Mouse (Mus musculus) embryo, embryonic 11 days (tissue): ENCODE results near the gene Agap1.
A peak's percentile ranks its signal among the peaks of the same experiment; 100 is the strongest.

Experiments
- DNase-seq: peaks from one replicate; pipeline ENCODE4 v3.0.0-alpha.2; 2015

The Agap1 gene

DNA sequence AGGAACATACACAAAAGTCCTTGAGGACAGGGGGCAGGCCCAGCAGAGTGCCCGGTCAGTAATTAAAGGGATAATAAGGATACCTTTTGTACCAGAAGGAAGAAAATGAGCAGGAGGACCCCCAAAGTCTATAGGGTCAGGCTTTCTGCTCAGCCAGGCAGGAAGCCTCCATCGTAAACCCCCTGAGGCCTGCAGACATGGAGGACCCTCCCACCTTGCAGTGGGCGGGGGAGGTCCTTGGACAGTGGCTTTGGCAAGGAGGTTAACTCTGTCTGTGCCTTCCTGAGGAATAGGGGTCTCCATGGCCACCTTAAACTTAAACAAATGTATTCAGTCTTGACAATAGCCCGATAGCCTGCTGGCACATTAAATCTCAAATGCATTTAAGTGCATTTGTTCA is 413.2 kb downstream of the Agap1 start:
- DNase-seq: no peak

DNA sequence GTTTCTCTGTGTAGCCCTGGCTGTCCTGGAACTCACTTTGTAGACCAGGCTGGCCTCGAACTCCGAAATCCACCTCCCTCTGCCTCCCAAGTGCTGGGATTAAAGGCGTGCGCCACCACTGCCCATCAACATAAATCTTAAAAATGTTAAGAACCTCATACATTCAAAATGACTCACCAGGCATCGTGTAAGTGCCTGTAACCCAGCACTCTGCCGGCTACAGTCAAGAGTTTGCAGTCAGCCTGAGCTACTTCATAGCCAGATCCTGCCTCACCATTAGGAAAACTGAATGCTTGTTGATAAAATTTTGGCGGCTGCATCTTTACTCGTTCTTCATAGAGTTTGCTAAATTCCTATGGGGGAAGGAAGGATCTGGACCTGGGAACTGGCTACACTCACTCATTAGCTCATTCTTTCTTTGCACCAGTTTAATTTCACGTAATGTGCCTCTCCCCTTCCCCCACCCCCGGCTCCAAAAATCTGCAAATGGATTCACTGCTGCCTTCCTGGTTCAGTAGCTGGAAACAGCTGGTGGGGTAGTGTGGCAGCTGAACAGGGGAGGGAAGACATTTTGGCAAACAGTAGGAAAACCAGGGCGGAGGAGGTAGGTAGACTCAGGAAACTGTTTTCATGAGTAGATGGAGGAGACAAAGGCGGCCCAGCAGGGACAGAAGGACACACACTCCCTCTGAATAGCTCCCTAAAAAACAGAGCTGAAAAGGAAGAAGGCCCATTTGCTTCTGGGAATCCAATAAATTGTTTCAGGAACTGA is 415.7 kb downstream of the Agap1 start:
- DNase-seq: no peak

DNA sequence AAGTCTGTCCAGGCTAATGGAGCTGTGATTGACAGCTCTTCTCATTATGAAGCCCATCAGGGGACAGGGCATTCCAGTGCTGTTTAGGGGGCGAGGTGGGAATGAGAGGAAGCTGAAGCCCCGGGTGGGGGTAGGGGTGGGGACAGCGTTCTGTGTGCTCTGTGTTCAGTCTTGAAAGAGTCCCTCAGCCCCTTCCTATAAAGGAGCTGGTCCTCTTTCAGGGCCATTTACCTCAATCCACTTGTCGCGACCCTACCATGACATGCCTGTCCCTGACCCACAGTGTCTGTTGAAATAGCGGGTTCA is 416.3 kb downstream of the Agap1 start:
- no peak for DNase-seq

DNA sequence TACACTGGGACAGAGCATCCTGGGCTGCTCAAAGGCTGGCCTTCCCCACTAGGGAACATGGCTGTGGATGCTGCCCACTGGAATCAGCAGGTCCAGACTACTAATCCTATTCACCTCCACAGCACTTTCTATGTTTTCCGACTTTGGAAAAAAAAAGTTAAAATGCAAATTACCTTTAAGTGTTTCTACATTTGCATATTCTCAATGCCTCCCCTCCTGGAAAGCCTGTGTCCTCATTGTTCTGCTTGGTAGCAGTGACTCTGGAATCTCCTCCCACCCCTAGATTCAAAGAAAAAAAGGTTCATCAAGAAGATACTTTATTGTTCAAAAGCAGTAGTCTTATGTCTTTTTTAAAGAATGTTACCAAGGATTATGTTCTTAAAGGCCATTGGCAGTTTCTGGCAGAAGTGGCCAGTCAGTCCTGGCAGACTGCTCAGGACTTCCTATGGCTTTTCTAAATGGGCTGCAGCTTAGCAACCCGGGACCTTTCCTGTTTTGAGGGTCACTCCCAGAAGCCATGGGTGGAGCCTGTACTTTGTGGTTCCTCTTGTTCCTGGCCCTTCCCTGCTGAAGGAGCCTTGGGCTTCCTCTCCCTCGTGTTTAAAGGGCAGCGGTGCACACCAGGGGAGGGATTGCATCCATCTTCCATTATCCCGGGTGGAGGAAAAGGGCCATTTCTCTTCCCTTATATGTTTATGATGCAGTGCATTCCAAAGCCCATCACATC is 421.9 kb downstream of the Agap1 start:
- peak; percentile 67 for DNase-seq

DNA sequence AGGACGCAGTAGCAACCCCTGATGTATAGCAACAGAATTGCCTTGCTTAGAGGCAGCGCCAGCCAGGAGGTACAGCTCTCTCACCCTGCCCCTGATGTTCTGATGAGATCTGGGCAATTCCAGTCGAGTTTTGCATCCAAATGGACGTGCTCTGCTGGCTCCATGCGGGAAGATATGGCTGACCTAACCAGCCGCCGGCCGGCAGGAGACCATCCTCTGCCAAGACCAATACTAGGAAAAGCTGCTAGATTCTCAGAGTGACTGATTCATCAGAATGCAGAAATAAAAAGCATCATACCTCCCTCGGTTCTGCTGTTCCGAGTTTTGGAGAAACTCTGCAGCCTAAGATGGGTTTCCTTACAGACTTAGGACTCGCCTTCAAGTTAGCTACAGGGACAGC is 423.9 kb downstream of the Agap1 start:
- no peak for DNase-seq

DNA sequence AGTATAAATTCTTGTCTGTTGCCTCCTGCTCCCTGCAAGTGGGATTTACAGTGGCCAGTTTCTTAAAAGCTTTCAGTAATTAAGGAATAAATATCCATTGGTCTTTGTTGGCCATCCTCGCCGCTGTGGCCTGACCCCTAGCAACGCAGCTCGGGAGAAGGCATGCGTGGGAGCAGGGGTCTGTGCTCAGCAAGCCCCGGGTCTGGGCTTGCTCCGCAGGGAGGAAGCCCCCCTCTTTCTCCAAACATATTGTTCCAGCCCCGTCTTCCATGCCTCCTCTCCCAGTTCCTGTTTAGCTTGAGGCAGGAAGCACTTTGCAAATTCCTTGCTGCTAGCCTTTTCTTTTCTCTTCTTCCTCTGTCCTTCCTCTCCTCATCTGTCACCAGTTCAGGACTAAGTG is 425.6 kb downstream of the Agap1 start:
- peak; percentile 60 for DNase-seq

DNA sequence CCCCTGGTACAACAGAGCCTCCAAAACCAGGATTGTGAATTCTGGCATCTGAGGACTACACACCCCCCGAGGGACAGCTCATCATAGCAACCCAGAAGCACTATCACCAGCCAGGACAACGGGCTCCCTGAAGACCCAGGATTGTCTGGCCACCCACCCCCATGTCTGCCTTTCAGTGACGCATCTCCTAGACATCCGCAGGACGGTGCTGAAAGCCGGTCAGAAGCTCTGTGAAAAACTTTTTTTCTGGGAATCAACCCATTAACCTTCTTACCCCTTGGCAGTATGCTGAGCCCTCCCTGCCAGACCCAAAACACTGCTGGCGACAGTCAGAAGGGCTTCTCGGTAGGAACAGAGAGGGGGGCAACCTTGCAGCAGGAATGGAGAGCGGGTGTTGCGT is 426.2 kb downstream of the Agap1 start:
- DNase-seq: no peak

DNA sequence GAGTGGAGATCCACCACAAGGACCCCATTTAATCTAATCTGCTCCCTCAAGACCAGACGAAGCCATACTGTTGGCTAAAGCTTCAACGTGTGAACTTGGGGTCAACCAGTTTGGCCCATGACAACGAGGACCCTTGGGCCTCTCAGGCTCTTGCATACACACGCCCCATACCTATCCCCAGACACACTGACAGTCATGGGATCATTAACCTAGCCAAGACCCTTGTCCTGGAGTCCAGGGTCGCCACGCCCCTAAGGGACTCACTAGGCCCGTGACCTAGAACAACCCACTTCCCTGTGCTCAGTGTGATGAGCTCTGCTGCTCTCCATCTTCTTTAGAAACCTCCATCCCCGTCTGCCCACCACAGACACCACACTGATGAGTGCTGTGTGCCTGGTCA is 429.7 kb downstream of the Agap1 start:
- no peak for DNase-seq

DNA sequence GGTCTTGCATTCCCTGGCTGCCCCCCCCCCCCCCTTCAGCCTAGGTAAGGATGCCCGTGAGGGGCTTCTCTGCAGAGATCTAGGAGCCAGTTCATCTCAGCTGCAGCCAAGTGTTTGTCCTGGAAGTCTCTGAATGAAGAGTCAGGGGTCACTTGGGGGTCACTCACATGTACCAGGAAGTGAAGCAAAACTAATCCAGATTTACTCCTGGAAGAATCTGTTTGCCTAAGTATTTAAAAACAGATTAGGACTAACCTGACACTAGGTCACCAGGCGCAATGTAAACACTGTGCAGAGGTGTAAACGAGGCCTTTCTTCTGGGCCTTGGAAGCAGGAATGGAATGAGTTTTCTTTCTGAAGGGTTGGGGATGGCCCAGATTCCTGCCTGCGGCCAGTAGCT is 431.1 kb downstream of the Agap1 start:
- DNase-seq: peak; percentile 58

DNA sequence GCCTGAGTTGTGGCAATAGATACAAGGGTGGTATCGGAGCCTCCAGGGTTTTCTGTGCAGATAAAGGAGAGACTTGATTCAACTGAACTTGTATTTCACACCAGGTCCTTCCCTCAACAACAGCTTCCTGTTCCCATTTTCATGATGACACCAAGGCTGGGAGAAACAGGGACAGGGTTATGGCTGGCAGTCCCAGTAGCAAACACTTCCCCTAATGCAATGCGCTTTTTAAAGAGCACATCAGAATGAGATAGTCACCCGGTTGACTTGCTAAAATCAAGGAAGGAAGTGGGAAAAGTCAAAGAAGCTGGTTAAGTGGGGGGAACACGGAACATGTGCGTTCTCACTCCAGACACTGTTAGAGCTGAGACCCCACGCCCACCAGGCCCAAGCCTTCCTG is 436.8 kb downstream of the Agap1 start:
- DNase-seq: no peak

DNA sequence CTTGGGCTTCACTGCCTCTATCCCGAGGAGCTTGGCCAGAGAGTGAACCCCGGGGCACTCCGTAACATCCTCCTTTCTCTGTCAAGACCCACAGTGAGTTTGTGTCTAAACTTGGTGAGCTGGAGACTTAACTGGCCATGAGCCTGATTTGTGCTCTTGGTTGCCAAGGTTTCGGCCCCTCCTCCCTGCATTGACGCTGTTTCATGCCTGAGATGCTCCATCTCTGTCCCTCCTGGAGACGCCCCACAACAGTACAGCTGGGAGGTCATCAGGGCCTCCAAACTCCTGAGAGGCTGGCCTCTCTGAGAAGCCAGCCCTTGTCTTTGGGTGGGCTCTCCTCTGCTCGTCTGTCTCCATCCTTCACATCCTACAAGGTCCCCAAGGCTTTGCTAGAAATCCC is 437.7 kb downstream of the Agap1 start:
- DNase-seq: peak; percentile 65

DNA sequence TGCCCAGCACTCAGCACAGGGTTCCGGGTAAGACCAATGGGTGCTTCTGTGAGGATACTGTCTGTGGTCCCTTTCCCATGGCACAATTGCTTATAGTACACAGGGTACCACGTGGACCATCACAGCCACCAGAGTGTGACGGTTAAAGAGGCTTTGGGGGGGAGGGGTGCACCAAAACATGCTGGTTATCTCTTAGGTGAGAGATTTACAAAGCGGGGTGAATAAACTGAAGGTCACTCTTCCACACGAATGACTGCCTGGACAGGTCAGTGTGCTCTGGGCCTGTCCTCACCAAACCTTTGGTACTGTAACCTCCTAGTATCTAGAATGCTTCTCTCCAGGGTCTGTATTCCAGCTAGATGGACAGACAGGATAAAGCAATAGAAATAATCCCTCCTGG is 441.2 kb downstream of the Agap1 start:
- no peak for DNase-seq

DNA sequence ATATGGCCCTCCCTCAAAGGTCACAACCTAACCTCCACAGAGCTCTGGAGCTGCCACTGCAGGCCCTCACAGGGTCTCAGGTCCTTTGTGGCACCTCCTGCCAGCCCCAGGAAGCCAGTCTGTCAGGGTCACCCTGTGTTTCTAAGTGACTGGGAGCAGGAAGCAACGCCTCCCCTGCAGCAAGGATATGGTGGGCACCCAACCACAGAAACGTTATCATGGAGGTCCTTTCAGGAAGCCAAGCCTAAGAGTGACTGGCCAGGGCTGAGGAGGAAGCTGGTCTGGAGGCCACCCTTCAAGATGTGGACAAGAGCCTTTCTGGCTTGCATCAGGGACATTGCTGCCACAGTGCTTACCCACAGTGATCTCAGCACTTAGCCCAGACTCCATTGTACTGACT is 444.4 kb downstream of the Agap1 start:
- DNase-seq: no peak

DNA sequence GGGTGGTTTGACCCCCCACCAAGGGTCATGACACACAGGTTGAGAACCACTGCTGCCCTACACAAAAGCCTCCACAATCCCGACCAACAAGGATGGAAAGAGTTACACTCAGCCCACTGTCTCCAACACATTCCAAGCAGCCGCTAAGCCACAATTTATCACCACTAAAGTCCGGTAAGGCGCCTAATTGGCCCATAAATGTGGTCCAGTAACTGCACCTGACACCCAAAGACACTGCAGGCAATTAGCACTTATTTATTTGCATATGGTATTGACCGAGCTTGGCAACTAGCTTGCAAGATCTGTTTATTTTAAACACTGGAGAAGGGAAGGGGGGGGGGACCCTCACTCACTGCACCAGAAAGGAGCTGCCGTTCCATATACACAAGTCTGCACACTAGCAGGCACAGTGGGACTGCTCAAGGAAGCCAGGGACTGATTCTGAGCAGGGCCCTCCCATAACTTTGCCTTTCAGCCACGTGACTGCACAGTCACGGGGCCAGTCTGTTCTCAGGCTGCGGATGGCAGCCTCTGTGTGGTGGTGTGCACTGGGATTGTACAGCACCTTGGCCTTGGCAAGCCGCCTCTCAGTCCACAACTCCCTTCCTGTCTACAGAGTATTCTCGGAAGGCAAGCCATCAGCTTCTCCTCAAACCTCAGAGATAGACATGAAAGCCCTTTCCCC is 445.3 kb downstream of the Agap1 start:
- DNase-seq: no peak

DNA sequence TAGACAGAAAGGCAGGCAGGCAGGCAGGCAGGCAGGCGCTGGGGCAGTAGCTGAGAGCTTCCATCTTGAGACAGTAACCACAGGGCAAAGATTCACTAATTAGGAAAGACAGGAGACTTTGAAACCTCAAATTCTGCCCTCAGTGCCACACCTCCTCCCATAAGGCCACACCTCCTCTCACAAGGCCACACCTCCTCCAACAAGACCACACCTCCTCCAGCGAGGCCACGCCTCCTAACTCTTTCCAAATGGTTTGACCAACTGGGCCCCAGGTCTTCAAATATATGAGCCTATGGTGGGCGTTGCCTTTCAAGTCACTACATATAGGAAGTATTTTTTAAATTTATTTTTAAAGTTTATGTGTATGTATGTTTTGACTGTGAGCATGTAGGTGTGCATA is 446.8 kb downstream of the Agap1 start:
- no peak for DNase-seq

DNA sequence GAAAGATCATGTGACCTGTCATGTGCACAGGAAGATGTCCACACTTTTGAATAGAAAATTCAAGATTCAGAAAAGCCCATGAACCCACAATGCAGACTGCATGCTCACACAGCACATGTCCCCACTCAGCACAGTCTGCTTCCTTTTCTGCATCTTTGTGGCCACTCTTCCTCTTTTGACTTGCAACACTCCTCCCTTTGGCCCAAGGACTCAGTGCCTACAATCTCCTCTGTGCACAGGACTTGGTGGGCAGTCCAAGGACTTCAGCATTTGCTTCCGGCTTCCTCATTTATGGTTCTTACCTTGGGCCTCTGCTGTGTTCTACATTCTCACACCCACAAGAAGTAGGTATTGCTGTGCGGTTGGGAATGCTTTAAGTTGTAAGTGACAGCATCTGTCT is 447.6 kb downstream of the Agap1 start:
- DNase-seq: no peak

DNA sequence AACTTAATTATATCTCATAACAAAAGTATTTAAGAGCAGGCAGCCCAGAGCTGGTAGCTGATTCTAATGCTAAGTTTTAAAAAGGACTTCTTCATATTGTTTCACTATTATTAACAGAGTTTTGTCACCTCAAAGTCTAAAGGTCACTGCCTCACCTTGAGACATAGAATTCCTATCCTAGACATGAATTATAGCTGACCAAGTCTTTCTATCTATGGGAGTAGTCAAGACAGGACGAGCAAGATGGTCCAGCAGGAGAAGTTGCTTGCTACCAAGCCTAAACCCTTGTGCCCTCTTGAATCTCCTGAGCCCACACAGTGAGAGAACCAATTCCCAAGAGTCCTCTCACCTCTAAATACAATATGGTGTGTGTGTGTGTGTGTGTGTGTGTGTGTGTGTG is 448.0 kb downstream of the Agap1 start:
- no peak for DNase-seq

DNA sequence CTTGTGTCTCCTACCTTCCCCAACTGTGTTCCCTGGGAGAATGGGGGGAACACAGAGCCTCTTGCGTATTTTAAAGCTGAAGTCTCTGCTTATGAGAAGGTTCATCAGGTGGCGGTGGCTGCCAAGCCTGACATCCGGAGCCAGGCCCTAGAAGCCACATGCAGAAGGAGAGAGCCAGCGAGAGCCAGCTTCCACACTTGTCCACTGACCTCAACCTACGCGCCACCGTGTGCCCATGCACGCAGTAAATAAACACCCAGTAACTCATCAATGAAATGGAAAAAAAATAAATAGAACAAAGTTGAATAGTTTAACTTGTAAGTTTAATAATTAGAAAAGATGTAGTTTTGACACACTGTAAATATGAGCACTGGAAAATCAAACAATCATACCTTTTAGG is 455.2 kb downstream of the Agap1 start:
- no peak for DNase-seq

DNA sequence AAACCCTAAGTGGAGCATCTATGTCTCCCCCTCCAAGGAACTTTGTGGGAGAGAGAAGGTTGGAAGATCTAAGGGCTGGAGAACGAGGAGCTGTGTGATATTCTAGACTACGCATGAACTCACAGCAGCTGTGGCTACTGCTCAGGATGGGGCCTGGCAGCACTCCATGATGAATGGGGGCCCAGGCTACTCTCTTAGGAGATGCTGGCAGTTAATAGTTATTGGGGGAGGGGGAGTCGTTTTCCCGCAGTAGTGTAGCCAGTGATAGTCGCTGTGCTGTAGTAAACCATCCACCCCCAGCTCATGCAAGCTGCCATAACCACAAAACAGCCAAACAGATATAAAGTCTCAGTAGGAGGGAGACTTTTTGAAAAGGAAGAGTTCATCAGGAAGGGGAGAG is 457.8 kb downstream of the Agap1 start:
- no peak for DNase-seq

DNA sequence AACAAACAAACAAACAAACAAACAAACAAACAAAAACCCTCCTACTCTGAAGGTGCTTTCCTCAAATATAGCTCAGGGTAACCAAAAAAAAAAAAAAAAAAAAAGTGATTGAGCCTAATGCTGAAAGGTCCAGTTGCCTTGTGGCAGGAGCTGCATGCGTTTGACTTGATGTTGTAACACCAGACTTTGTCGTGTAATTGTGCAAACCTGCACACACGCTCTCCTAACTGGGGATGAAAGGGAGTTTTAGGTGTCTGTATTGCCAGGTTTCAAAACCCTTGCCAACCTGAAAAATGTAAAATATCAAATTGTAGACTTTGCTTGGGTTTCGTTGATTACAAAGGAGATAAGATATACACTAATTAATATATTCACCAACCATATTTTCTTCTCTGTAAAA is 459.0 kb downstream of the Agap1 start:
- no peak for DNase-seq

DNA sequence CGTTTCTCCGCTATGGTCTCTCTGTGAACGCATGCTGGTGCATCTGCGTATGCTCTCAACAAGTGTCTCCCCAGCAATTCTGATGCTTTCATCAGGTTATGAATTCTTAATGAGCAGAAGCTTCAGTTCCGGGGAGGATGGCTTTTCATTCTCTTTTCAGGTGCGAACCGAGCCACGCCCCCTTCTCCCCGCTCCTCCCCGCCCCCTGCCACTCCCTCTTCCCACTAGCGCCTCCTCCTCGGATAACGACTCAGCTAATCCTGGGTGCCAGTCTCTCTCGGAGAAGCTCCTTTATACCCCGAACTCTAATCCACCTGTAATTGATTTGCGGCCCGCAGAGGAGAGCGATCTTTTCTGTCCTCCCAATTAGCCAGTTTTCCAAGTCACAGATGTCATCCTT is 463.5 kb downstream of the Agap1 start:
- no peak for DNase-seq

DNA sequence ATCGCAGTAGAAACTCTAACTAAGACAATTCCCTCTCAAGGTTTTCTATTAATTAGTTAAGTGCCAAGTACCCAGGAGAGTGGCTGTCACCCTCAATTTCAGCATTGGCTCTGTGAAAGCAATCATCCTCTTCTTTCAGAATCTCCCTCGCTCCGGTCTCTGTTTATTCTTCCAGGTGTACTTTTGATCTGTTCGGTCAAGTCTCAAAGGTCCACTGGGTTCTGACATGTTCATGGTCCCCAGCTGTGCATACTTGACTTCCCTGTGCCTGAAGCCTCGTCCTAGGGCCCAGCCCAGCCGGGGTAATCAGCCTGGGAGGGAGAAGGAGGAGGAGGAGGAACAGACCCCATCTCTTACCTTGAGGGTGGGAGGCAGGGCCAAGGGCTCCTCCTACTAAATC is 464.6 kb downstream of the Agap1 start:
- DNase-seq: no peak

DNA sequence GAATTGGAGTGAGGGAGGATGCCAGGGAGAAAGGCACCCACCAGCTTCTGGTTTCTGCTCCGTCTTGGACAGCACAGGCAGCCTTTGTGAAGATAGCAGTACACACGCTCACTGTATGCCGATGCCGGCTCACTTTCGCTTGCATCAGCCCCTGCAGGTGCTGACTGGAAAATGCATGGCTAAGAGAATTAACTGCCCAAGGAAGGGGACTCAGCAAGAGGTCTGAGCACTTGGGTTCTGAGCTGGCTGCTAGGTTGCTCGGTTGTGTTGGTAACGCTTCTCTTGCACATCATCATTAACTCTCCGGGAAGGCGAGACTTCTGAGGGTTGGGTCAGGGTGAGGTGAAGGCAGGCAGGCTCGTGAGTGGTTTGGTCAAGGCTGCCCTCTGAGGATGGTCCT is 467.2 kb downstream of the Agap1 start:
- DNase-seq: peak; percentile 52

DNA sequence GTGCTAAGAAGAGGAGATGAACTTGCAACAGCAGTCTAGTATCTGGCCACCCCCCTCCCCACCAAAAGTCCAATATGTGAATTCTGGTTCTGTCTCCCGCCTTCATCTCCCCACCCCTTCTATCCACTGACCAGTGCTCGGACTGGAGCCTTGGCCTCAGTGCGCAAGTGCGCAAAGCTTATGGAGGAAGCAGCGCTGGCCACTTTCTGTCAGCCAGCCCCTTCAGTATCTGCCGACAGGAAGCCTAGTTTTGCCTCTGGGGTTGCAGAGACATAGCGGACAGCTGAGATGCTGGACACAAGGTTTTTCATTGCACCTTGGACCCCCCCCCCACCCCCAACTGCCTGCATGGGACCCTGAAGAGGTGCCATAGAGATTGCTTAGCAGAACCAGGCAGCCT is 467.7 kb downstream of the Agap1 start:
- DNase-seq: peak; percentile 66
